Mouse (Mus musculus) ES-Bruce4 (cell line): ENCODE measurements at regions not wholly inside any gene's neighbourhood (a gene's known extent, or its start where the extent isn't known, plus 50 kb on each side); places are given as distances from the start of the nearest gene placed in this dataset.

ENCODE experiments used
- CTCF ChIP-seq: IDR thresholded peaks from one replicate; pipeline ENCODE4 v1.8.1; 2011; ENCODE audit warnings: low read depth, low read length
- EP300 ChIP-seq: IDR thresholded peaks from 2 replicates; pipeline ENCODE4 v1.6.1; 2011; ENCODE audit warnings: low read depth, low read length; ENCODE audit not compliant: insufficient read depth
- POLR2A ChIP-seq: IDR thresholded peaks from one replicate; pipeline ENCODE4 v1.8.1; 2011; ENCODE audit warnings: low read length; ENCODE audit not compliant: insufficient read depth

DNA sequence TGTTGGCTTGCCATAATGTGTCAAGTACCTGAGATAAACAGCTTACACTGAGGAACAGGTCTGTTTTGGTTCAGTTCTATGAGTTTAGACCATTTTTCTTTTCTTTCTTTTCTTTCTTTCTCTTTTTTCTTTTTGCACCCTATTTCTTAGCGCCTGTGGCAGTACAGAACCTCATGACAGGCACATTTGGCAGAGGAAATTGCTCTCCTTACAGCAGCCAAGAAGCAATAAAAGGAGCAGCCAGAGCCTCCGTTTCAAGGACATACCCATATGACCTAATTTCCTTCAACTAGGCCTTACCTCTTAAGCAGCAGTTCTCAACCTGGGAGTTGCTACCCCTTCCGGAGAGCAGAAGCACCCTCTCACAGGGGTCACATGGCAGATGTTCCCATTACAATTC lies 173.9 kb upstream of the Clec14a start:
- TF ChIP-seq EP300 (no peak), CTCF (no peak), POLR2A (no peak)
